Mouse (Mus musculus) thymus, postnatal 4 days (tissue): ENCODE data around the gene R3hdm4.

Source experiments
- DNase-seq: peaks from one replicate; pipeline ENCODE4 v3.0.0; 2021

The R3hdm4 gene

DNA sequence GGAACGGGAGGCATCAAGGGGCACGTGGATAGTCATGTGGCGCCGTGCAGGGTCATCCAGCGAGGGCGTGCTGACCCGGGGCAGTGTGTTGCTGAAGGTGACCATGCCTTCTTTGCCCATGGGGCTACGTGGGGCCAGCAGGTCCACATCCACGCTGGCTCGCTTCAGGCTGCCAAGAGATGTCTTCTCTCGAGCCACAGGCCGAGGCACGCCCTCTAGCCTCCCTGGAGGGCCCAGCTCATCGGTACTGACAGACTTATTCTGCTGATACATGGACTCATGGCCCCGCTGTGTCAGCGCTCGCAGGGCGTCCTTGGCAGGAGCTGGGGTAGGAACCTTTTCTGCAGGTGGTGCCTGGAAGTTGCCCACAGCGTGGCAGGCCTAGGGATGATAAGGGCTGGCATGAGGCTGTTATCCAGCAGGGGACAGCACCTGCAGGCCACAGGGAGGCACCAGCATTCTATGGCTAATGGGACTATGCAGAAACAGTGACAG lies 55.2 kb downstream of the R3hdm4 start:
- no peak for DNase-seq

DNA sequence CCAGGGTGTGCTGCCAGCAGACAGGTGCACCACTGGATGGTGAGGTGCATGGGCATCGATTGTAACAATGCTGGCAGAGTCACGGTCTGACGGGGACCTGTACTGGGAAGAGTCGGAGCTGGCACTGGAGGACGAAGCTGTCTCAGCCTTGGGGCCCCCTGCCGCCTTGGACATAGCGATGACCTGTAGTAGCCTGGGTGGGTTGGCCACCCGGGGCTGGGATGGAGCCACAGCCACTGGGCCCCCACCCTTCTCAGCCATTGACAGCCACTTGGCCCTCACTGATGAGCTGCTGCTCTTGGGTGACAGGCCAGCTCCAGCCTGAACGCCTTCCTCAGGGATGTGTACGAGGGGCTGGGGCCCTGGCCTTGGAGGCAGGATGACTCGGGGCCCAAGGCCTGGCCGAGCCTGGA lies 55.8 kb downstream of the R3hdm4 start:
- DNase-seq = no peak

DNA sequence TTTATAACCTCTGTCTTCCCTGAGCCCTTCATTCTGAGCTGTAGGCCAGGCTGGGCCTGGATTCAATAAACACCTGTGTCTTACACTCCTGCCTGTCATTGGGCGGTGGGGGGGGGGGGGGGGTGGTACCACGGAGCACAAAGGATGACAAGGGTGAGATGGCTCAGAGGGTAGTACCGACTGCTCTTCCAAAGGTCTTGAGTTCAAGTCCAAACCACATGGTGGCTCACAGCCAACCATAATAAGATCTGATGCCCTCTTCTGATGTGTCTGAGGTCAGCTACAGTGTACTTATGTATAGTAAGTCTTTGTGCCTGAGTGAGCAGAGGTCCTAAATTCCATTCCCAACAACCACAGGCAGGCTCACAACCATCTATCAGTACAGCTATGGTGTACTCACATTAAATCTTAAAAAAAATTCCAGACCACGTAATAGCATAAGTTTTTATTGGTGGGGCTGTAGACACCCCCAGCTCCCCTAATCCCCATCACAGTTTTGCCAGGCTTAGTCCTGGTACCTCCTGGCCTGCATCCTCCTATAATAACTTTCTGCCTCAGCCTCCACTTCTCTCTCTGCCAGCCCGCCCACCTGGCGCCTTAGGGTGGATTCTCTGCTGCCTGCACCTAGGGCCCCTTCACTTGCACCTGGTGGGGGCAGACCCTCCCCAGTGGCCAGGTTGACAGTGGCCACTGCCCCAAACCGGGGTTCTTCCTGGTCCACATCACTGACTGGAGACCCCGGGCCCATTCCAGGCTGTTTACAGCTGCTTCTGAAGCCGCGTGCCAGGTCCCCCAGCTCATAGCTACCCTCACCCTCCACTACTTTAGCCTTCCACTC lies 56.4 kb downstream of the R3hdm4 start:
- DNase-seq = no peak

DNA sequence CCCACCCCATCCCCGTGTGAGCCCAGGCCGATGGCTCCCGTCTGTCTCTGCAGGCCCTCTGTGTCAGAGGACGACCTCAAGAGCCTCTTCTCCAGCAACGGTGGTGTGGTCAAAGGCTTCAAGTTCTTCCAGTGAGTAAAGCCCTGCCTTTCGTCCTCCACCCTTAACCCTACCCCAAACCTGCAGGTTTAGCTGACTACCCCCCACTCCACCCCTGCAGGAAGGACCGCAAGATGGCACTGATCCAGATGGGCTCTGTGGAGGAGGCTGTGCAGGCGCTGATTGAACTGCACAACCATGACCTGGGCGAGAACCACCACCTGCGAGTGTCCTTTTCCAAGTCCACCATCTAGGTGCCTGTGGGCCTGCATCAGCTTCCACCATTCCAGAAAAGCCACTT lies 58.1 kb downstream of the R3hdm4 start:
- no peak for DNase-seq

DNA sequence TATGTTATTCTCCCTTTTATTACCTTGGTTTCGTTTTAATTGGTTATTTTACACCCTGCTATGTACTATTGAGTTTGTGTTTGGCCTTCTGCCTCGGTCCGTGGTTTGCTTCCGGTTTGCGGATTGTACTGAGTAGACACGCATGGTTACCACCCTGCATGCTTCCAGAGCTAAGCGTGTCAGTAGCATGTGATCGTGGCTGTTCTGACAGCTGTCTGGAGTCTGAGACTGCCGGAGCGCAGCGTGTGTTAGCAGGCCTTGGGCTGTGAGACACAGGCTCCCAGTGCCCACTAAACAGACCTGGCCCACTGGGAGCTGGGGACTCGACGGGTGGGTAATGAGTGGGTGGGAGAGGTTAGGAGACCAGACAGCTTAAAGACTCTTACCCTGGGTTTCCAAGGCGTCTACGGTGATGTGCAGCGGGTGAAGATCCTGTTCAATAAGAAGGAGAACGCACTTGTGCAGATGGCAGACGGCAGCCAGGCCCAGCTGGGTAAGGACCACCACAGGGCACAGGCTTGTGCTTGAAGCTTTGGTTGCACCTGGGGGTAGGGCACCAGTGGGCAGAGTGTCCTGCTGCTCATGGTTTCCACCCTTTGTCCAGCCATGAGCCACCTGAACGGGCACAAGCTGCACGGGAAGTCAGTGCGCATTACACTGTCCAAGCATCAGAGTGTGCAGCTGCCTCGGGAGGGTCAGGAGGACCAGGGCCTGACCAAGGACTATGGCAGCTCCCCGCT lies 58.8 kb downstream of the R3hdm4 start:
- DNase-seq = no peak

DNA sequence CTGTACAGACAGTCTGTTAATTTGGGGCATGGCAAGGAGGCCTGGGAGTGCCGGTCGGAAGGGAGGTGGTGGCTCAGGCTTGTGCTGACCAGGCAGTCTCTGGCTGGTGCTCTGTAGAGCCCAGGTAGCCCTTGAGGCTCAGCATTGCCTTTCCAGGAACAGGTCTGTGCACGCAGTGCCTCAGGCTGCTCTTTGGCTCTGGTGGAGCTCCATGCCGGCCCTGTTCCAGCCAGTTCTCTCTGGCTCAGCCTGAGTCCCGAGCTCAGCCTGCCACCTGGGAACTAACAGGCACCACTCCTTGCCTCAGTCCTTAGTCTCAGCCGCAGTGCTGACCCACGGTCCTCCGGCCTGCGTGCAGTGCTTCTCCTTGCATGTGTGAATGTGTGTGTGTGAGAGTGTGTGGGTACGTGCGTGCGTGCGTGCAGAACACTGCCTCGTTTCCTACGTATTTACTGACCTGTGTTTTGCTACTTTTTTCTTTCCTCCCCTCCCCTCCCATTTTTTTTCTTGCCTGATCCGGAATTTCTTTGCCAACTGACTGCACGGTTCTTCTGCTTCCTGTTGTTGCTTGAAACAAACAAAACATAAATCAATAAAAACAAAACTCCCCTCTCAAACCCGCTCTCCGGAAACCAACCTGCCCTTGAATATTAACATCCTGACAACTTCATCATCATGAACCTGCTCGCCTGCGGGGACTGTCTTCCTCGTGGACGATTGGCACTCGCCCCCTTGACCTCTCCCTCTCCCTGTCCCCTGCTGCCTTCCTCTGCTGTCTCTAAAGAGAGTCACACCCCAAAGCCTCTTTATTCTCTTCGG lies 59.6 kb downstream of the R3hdm4 start:
- DNase-seq = no peak

DNA sequence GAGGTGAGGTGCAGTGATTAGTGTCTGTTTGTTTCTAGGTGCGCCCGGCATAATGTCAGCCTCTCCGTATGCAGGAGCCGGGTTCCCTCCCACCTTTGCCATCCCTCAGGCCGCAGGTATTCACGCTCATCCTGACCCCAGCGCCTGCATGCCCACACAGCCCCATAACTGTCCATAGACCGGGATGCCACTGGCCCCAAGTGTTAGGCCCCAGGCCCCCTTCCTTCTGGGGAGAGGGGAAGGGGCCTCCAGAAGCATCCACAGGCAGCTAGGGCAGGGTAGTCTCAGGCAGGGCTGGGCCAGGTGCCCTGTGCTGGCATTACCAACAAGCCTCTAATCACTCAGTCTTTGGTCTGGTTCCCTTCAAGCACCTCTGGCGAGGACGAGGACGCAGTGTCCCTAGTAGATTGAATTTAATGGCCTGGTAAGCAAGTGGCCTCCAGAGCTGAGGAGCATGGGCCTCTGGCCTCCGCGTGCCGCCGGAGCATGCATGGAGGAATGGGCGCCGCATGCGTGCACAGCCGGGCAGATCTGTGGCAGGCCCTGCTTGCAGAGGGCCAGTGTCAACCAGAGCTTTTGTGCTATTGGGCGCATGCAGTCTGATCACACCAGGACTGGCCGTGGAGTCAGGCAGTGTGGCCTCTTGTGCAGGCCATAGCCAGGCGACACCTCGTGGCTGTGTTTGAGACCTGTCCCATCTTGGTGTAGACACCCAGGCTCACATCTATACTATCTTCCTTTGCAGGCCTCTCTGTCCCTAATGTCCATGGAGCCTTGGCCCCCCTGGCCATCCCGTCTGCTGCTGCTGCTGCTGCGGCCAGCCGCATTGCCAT lies 60.7 kb downstream of the R3hdm4 start:
- DNase-seq = no peak
